Mouse (Mus musculus): ENCODE data around the gene I830077J02Rik. TPM values are rescaled to one million over a fixed set of nuclear protein-coding genes. Genes with fewer than 3 reads are reported as not detected.

The I830077J02Rik gene
- polyA plus RNA-seq, 1 experiment: 0.06 TPM

DNA sequence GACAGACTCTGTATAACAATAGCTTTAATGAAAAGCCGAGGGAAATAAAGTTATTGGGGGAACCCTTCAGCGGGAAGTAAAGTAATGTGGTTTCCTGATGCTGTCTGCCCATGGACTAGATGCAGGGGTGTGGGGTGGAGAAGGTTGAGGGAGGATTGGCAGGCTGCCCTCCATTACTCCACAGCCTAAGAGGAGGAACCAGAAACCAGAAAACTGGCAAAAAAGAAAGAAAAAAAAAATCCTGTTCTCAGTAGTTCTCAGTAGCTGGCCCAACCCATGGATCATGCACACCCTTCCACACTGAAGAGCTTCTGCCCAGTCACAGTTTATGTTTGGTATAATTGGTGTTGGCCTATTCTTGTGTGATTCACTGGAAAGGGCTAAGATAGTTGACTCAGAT lies 34.1 kb downstream of the I830077J02Rik start:
- H3K79me3 ChIP-seq (ENCODE audit: low read depth): no peaks in the 10 kb centered on the region
- H3K36me3 ChIP-seq (ENCODE audit: control insufficient read depth, insufficient read depth): no peaks in the 10 kb centered on the region
- H3ac ChIP-seq (ENCODE audit: control insufficient read depth, insufficient read length, low read depth): no peak overlapping the region
- no peak for TF ChIP-seq USF1 (IDR thresholded peaks at IDR 0.05; ENCODE audit: low read depth)
- TF ChIP-seq MAX (IDR thresholded peaks at IDR 0.05): no peak
- TF ChIP-seq CEBPB (IDR thresholded peaks at IDR 0.05; ENCODE audit: low read depth): no peak
- H3K27me3 ChIP-seq (ENCODE audit: control insufficient read depth, insufficient read depth, insufficient read length): no peaks in the 10 kb centered on the region
- no peaks in the 10 kb centered on the region for H3K79me2 ChIP-seq (ENCODE audit: control insufficient read depth, insufficient read depth)
- no peak overlapping the region for H3K4me3 ChIP-seq (ENCODE audit: insufficient read depth, poor library complexity, severe bottlenecking)

DNA sequence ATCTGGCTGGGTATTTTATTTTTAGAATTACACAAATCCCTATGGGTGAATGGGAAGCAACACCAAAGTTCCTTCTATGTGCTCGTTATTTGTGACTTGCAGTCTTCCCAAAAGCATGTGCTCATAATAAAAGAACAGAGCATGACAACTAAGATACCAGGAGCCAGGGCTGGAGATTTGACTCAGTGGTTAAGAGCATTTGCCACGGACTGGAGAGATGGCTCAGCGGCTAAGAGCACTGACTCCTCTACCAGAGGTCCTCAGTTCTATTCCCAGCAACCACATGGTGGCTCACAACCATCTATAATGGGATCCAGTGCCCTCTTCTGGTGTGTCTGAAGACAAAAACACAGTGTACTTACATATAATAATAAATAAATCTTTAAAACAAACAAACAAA lies 35.7 kb downstream of the I830077J02Rik start:
- no peaks in the 10 kb centered on the region for H3K79me3 ChIP-seq (ENCODE audit: low read depth)
- no peaks in the 10 kb centered on the region for H3K79me2 ChIP-seq (ENCODE audit: control insufficient read depth, insufficient read depth)
- no peaks in the 10 kb centered on the region for H3K36me3 ChIP-seq (ENCODE audit: control insufficient read depth, insufficient read depth)
- H3ac ChIP-seq (ENCODE audit: control insufficient read depth, insufficient read length, low read depth): no peak overlapping the region
- H3K27me3 ChIP-seq (ENCODE audit: control insufficient read depth, insufficient read depth, insufficient read length): no peaks in the 10 kb centered on the region
- no peak for TF ChIP-seq FOSL1 (IDR thresholded peaks at IDR 0.05; ENCODE audit: insufficient read depth, low read length, poor library complexity, severe bottlenecking)
- TF ChIP-seq CTCF (IDR thresholded peaks at IDR 0.05; ENCODE audit: control insufficient read depth, insufficient read depth, insufficient read length): no peak
- no peak for TF ChIP-seq MAX (IDR thresholded peaks at IDR 0.05)
- TF ChIP-seq CEBPB (IDR thresholded peaks at IDR 0.05; ENCODE audit: low read depth): no peak
- no peak for TF ChIP-seq MYOG (IDR thresholded peaks at IDR 0.05; ENCODE audit: control insufficient read depth, extremely low read depth, insufficient read length)
- TF ChIP-seq USF1 (IDR thresholded peaks at IDR 0.05; ENCODE audit: low read depth): no peak
- TF ChIP-seq MYOD1 (IDR thresholded peaks at IDR 0.05; ENCODE audit: control insufficient read depth, insufficient read length, low read depth): no peak
- H3K4me3 ChIP-seq (ENCODE audit: insufficient read depth, poor library complexity, severe bottlenecking): no peak overlapping the region

DNA sequence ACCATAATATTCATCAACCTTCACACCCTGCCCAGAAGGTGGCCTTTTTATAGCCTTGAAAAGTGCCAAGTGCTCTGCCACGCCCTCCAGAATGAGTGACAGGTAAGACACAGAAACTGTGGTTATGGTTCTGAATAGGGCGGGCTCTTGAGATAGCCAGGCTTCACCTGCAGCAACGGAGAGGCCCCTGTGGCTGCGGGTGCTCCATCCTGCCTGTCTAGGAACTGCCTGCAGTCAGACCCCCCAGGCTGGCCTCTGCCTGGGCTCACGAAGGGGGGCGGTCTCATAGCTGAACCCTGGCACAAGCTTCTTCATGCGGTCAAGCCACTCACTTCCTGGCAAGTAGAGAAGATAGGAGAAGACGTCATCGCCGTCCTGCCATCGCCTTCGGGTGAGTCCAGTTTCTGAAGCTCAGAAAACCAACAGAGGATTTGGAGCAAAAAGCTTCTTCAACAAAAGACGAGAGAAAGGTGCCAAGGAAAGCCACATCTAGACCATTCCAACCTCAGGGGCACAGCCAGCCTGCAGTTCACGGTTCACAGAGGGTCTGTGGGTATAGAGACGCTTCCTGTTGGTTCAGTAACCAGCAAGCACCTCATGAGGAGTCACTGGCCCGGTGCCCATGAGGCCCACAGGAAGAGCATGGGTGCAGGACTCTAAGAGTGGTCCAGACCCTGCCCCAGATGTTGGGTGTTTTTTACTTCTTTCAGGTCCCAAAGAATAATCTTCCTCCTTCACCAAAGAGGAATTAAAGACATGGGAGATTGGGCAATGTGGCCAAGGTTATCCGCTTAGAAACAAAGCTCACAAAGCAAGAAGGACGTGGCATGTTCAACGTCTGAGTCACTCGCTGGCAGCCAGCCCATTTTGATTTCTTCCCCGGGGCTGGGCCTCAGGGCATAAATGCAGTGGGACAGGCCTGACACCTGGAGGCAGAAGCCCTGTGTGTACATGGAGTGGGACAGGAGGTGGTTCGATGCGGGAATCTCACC lies 37.6 kb downstream of the I830077J02Rik start:
- Histone ChIP-seq H3K79me3 (ENCODE audit: low read depth) (no peaks in the 10 kb centered on the region), H3K79me2 (ENCODE audit: control insufficient read depth, insufficient read depth) (no peaks in the 10 kb centered on the region), H3K36me3 (ENCODE audit: control insufficient read depth, insufficient read depth) (no peaks in the 10 kb centered on the region), H3ac (ENCODE audit: control insufficient read depth, insufficient read length, low read depth) (no peak overlapping the region), H3K4me3 (ENCODE audit: insufficient read depth, poor library complexity, severe bottlenecking) (no peak overlapping the region), H3K27me3 (ENCODE audit: control insufficient read depth, insufficient read depth, insufficient read length) (no peaks in the 10 kb centered on the region)
- TF ChIP-seq USF1 (IDR thresholded peaks at IDR 0.05; ENCODE audit: low read depth) (no peak), CTCF (IDR thresholded peaks at IDR 0.05; ENCODE audit: control insufficient read depth, insufficient read depth, insufficient read length) (peak; percentile 61), CEBPB (IDR thresholded peaks at IDR 0.05; ENCODE audit: low read depth) (peak; percentile 74), FOSL1 (IDR thresholded peaks at IDR 0.05; ENCODE audit: insufficient read depth, low read length, poor library complexity, severe bottlenecking) (peak; percentile 18), MAX (IDR thresholded peaks at IDR 0.05) (no peak)

GRCm38 (mm10) chr3:105893941-105894391 lies 38.5 kb downstream of the I830077J02Rik start:
- Histone ChIP-seq H3K79me3 (ENCODE audit: low read depth) (no peaks in the 10 kb centered on the region), H3ac (ENCODE audit: control insufficient read depth, insufficient read length, low read depth) (no peak overlapping the region), H3K36me3 (ENCODE audit: control insufficient read depth, insufficient read depth) (no peaks in the 10 kb centered on the region), H3K4me3 (ENCODE audit: insufficient read depth, poor library complexity, severe bottlenecking) (no peak overlapping the region), H3K79me2 (ENCODE audit: control insufficient read depth, insufficient read depth) (no peaks in the 10 kb centered on the region), H3K27me3 (ENCODE audit: control insufficient read depth, insufficient read depth, insufficient read length) (no peaks in the 10 kb centered on the region)
- TF ChIP-seq CTCF (IDR thresholded peaks at IDR 0.05; ENCODE audit: control insufficient read depth, insufficient read depth, insufficient read length): no peak
- TF ChIP-seq CEBPB (IDR thresholded peaks at IDR 0.05; ENCODE audit: low read depth): no peak
- no peak for TF ChIP-seq USF1 (IDR thresholded peaks at IDR 0.05; ENCODE audit: low read depth)
- TF ChIP-seq MAX (IDR thresholded peaks at IDR 0.05): no peak
- no peak for TF ChIP-seq MYOG (IDR thresholded peaks at IDR 0.05; ENCODE audit: control insufficient read depth, extremely low read depth, insufficient read length)
- no peak for TF ChIP-seq FOSL1 (IDR thresholded peaks at IDR 0.05; ENCODE audit: insufficient read depth, low read length, poor library complexity, severe bottlenecking)

DNA sequence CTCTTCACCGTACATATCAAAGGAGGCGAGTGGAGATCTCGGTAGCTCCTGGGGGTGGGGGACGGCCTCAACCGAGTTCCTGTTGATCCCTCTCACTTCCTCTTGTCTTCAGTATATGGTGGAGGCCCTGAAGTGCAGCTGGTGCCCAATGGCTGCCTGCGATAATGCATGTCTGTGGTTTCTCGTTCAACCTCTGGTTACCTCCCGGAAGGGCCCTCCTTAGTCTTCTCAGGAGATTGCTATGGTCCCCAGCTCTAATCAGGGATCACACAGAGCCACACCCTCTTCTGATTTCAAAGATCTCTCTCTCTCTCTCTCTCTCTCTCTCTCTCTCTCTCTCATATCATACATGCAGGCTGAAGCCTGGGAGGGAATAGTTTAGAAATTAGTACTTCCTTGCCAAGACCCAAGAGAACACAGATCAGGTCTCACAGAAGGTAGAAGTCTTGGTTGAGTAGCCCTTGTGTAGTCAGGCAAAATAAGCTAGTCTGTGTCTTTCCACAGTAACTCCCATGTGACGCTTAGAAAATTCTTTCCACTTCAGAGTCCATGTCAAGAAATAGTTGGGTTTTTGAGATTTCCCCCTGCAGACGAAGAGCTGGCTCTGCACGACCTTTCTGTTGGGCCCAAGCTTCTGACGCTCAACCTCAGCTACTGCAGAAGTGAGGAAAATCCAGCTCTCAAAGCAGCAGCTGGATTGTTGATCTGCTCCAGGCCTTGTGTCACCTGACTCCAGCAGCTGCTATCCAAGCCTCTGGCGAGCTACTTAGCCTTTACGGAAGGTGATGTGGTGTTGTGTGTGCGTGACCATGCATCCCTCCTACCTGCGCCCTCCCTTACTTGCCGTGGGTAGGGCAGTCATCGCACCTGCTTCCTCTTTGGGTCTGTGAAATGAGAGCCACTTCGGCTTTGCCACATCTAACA lies 39.6 kb downstream of the I830077J02Rik start:
- H3ac ChIP-seq (ENCODE audit: control insufficient read depth, insufficient read length, low read depth): no peak overlapping the region
- no peak overlapping the region for H3K4me3 ChIP-seq (ENCODE audit: insufficient read depth, poor library complexity, severe bottlenecking)
- H3K36me3 ChIP-seq (ENCODE audit: control insufficient read depth, insufficient read depth): no peaks in the 10 kb centered on the region
- no peaks in the 10 kb centered on the region for H3K27me3 ChIP-seq (ENCODE audit: control insufficient read depth, insufficient read depth, insufficient read length)
- TF ChIP-seq FOSL1 (IDR thresholded peaks at IDR 0.05; ENCODE audit: insufficient read depth, low read length, poor library complexity, severe bottlenecking): no peak
- TF ChIP-seq CTCF (IDR thresholded peaks at IDR 0.05; ENCODE audit: control insufficient read depth, insufficient read depth, insufficient read length): no peak
- no peak for TF ChIP-seq MYOD1 (IDR thresholded peaks at IDR 0.05; ENCODE audit: control insufficient read depth, insufficient read length, low read depth)
- no peak for TF ChIP-seq USF1 (IDR thresholded peaks at IDR 0.05; ENCODE audit: low read depth)
- TF ChIP-seq CEBPB (IDR thresholded peaks at IDR 0.05; ENCODE audit: low read depth): no peak
- no peak for TF ChIP-seq MAX (IDR thresholded peaks at IDR 0.05)
- no peak for TF ChIP-seq MYOG (IDR thresholded peaks at IDR 0.05; ENCODE audit: control insufficient read depth, extremely low read depth, insufficient read length)
- no peaks in the 10 kb centered on the region for H3K79me2 ChIP-seq (ENCODE audit: control insufficient read depth, insufficient read depth)
- H3K79me3 ChIP-seq (ENCODE audit: low read depth): no peaks in the 10 kb centered on the region
